Mouse (Mus musculus) ES-Bruce4 (cell line): ENCODE data around the gene Akr7a5. TPM values are rescaled to one million over a fixed set of nuclear protein-coding genes. Genes with fewer than 3 reads are reported as not detected.

Source experiments
- H3K27ac ChIP-seq: 2 replicates; pipeline ENCODE4 v1.5.1; 2012; ENCODE audit warnings: low read length, inconsistent platforms; ENCODE audit not compliant: insufficient read depth
- H3K27me3 ChIP-seq: 2 replicates; pipeline ENCODE4 v1.6.1; 2012; ENCODE audit warnings: mild to moderate bottlenecking, low read length, inconsistent platforms; ENCODE audit not compliant: control insufficient read depth, poor library complexity, insufficient read depth, severe bottlenecking
- H3K36me3 ChIP-seq: 2 replicates; pipeline ENCODE4 v1.6.1; 2012; ENCODE audit warnings: inconsistent platforms, mild to moderate bottlenecking, low read length, moderate library complexity; ENCODE audit not compliant: control insufficient read depth, poor library complexity, insufficient read depth, severe bottlenecking
- H3K4me1 ChIP-seq: one replicate; pipeline ENCODE4 v1.8.1; 2011; ENCODE audit warnings: low read length; ENCODE audit not compliant: control insufficient read depth, insufficient read depth
- H3K4me3 ChIP-seq: 2 replicates; pipeline ENCODE4 v1.5.1; 2011; ENCODE audit warnings: low read depth, mild to moderate bottlenecking, low read length
- H3K9ac ChIP-seq: 2 replicates; pipeline ENCODE4 v1.6.1; 2012; ENCODE audit warnings: low read depth, mild to moderate bottlenecking, inconsistent platforms; ENCODE audit not compliant: poor library complexity, severe bottlenecking
- H3K9me3 ChIP-seq: replicated peaks from 2 replicates; pipeline ENCODE4 v1.6.1; 2012; ENCODE audit warnings: mild to moderate bottlenecking, low read length, inconsistent platforms; ENCODE audit not compliant: control insufficient read depth, poor library complexity, insufficient read depth, severe bottlenecking
- CTCF ChIP-seq: IDR thresholded peaks from one replicate; pipeline ENCODE4 v1.8.1; 2011; ENCODE audit warnings: low read depth, low read length
- EP300 ChIP-seq: IDR thresholded peaks from 2 replicates; pipeline ENCODE4 v1.6.1; 2011; ENCODE audit warnings: low read depth, low read length; ENCODE audit not compliant: insufficient read depth
- POLR2A ChIP-seq: IDR thresholded peaks from one replicate; pipeline ENCODE4 v1.8.1; 2011; ENCODE audit warnings: low read length; ENCODE audit not compliant: insufficient read depth
- polyA plus RNA-seq: library from polyadenylated mRNA; stranded (reverse); fragments of >200 nt; gene quantifications from 2 replicates; pipeline ENCODE4 v1.2.4, GENCODE M21; 2011; ENCODE audit warnings: low read depth; ENCODE audit not compliant: missing spikeins, insufficient read depth, insufficient read length

Gene Akr7a5
- polyA plus RNA-seq, 1 experiment, result 33.5 TPM

DNA sequence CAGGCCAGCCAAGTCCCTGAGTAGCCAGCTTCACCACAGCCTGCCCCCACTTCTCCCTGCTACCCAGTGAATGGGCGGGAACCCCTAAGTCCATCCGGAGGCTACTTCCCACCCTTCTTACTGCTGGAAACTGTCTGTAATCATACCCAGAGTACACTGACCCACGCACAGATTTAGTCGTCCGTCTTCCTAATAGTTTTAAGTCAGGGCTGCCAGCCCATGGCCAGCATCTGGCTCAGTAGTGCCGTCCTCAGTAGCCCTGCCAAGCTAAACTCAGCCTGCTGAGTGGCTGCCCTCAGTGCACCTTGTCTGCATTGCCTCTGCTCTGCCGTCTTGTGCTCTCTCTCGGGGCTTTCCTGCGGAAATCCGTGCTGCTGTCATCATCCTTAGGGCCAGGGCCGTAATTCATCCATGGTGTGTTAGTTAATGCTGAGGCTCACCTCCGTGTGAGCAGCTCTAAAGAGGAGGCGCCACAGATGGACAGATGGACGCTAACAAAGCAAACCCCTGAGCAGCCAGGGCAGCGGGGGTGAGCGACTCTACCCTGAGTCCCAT is 28.7 kb upstream of the Akr7a5 start:
- H3K27ac ChIP-seq, result no peak overlapping the region
- H3K4me1 ChIP-seq, result no peaks in the 10 kb centered on the region
- H3K9ac ChIP-seq, result no peak overlapping the region
- no peak overlapping the region for H3K4me3 ChIP-seq
- peaks cover 17% of the 10 kb centered on the region for H3K36me3 ChIP-seq
- TF ChIP-seq CTCF (no peak), POLR2A (no peak), EP300 (no peak)
- no peaks in the 10 kb centered on the region for H3K9me3 ChIP-seq
- no peaks in the 10 kb centered on the region for H3K27me3 ChIP-seq

DNA sequence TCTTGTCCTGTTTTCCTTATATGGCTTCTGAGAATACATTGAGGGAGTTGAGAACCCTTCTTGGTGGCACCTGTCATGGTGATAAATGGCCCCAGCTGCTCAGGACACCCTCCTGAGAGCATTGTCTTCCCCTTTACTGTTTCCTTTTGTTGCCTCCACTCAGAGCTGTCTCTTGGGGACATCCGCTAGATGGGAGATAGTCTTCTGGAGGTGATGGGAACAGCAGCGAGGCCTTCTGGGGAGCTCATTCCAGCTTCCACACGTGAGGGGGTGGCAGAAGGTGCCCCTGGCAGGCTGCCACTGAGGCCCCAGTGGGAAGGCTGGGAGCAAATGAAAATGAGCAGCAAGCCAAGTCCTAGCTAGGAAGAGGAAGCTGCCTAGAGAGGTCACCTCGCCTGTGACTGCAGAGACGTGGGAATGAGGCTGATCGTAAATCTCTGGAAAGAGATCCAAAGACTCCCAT is 27.6 kb upstream of the Akr7a5 start:
- Histone ChIP-seq H3K27me3 (no peaks in the 10 kb centered on the region), H3K9me3 (no peaks in the 10 kb centered on the region), H3K27ac (no peak overlapping the region), H3K9ac (no peak overlapping the region), H3K4me1 (no peaks in the 10 kb centered on the region), H3K4me3 (no peak overlapping the region), H3K36me3 (peaks cover 20% of the 10 kb centered on the region)
- TF ChIP-seq POLR2A (no peak), EP300 (no peak), CTCF (no peak)

DNA sequence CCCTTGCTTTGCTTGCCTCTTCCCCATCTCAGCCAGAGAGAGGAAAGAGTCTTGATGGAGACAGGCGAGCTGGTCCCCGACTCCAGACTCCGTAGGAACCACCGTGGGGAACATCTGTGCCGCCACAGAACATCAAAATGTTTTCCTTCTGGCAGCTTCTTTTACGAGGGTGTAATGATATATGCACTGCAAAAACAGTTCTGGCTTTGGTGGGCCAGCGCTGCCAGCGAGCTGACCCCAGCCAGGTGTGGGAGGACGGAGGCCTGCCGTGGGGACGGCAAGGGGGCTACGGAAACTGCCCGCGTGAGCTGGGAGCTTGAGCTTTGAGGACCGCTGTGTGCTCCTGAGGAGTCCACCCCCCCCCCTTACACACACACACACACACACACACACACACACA is 25.7 kb upstream of the Akr7a5 start:
- Histone ChIP-seq H3K36me3 (peaks cover 18% of the 10 kb centered on the region), H3K4me1 (no peaks in the 10 kb centered on the region), H3K9me3 (no peaks in the 10 kb centered on the region), H3K9ac (no peak overlapping the region), H3K27ac (no peak overlapping the region), H3K4me3 (no peak overlapping the region), H3K27me3 (no peaks in the 10 kb centered on the region)
- TF ChIP-seq POLR2A (no peak), EP300 (no peak), CTCF (no peak)

- H3K36me3 ChIP-seq, result peaks cover 13% of the 10 kb centered on the region; the same call in 1 of the 2 replicates
- H3K9me3 ChIP-seq, result no peaks in the 10 kb centered on the region
- H3K27ac ChIP-seq, result no peak overlapping the region
- TF ChIP-seq CTCF, result no peak
- H3K4me3 ChIP-seq, result no peak overlapping the region
- H3K9ac ChIP-seq, result no peak overlapping the region
- no peaks in the 10 kb centered on the region for H3K4me1 ChIP-seq
- H3K27me3 ChIP-seq, result no peaks in the 10 kb centered on the region
Measured at GRCm38 (mm10) chr4:139286234-139286633, 24.3 kb upstream of the Akr7a5 start.

DNA sequence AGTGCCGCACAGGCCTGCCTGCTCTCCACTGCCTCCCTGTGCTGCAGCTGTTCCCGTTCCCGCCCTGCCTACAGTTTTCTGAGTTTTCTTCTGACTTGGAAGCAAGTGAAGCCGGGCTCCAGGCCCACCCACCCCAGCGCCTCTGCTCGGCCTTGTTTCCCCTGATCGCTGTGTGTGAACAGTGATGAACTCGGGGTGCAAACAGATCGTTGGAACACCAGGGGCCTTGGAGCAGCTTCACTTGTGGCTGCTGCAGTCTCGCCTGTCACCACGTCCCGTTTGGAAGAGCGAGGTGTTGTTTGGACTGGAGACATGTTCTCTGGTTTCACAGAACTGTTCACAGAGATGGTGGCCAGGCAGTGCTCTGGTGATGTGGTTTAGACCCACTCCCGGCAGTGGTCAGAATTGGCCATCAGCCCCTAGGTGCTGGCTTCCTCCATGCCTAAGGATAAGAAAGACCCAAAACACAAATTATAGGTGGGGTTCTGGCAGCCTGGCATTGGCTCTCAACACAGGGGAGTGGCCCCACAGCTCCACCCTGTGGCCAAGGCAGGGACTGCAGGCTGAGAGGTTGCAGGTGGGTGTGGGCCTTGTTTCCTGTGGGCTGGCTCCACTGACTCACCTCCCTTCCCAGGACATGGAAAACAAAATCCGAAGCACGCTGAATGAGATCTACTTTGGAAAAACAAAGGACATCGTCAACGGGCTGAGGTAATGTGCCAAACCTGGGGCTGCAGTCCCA is 23.3 kb upstream of the Akr7a5 start:
- H3K4me3 ChIP-seq, result no peak overlapping the region
- H3K36me3 ChIP-seq, result 0 out of 2 replicates have a peak, but pooled peaks cover 11% of the 10 kb centered on the region
- no peaks in the 10 kb centered on the region for H3K9me3 ChIP-seq
- H3K27ac ChIP-seq, result no peak overlapping the region
- no peaks in the 10 kb centered on the region for H3K27me3 ChIP-seq
- H3K4me1 ChIP-seq, result no peaks in the 10 kb centered on the region
- TF ChIP-seq CTCF (peak; percentile 97), EP300 (no peak), POLR2A (no peak)
- H3K9ac ChIP-seq, result no peak overlapping the region

DNA sequence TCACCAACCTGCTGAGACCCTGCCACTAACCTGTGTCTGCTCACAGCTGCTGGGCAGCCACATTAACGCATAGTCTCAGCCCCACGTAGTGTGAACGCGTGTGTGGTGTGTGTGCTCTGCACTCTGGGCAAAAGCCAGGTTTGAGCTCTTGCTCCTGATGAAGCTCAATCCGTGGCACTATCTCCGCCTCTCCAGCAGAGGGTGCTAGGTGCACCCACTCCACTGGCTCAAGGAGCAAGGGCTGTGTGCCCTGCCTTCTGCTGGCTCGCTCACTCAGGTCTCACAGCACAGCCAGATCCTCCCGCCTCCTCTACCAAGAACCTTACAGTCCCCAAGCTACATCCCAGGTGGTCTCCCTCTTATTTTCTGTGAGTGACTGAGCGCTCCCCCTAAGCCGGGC is 21.5 kb upstream of the Akr7a5 start:
- Histone ChIP-seq H3K36me3 (0 out of 2 replicates have a peak, but pooled peaks cover 11% of the 10 kb centered on the region), H3K27ac (no peak overlapping the region), H3K4me1 (no peaks in the 10 kb centered on the region), H3K9me3 (no peaks in the 10 kb centered on the region), H3K27me3 (no peaks in the 10 kb centered on the region), H3K9ac (no peak overlapping the region), H3K4me3 (no peak overlapping the region)
- TF ChIP-seq POLR2A (no peak), CTCF (peak; percentile 97)
